Mouse (Mus musculus): ENCODE data around the gene Gm40193.

GRCm38 (mm10) chr11:70564276-70564873, 31.6 kb upstream of the Gm40193 start:
- TF ChIP-seq CTCF (conservative IDR thresholded peaks at IDR 0.05; ENCODE audit: low read length) = no peak
- TF ChIP-seq POU5F1 (IDR thresholded peaks at IDR 0.05; ENCODE audit: borderline replicate concordance, low read length) = no peak

All from E14TG2a.4 (cell line).